Mouse (Mus musculus) embryonic facial prominence, embryonic 12.5 days (tissue): ENCODE measurements around the gene Hhat. TPM values are rescaled to one million over a fixed set of nuclear protein-coding genes. Genes with fewer than 3 reads are reported as not detected.

ENCODE experiments used
- ATAC-seq: fragments of 200-750 bp; cut with Nextera tagmentation; 2 replicates; pipeline ENCODE4 v1.8.0; 2017; ENCODE audit not compliant: insufficient number of reproducible peaks, insufficient read depth, low FRiP score, low TSS enrichment
- H3K27ac ChIP-seq: fragments of 300-500 bp; sonication (generic); 2 replicates; pipeline ENCODE4 v1.5.1; 2016; ENCODE audit warnings: mild to moderate bottlenecking
- H3K27me3 ChIP-seq: fragments of 300-500 bp; sonication (generic); 2 replicates; pipeline ENCODE4 v1.6.1; 2016; ENCODE audit warnings: mild to moderate bottlenecking, moderate library complexity
- H3K36me3 ChIP-seq: fragments of 300-500 bp; sonication (generic); 2 replicates; pipeline ENCODE4 v1.6.1; 2016; ENCODE audit warnings: mild to moderate bottlenecking
- H3K4me1 ChIP-seq: fragments of 300-500 bp; sonication (generic); 2 replicates; pipeline ENCODE4 v1.6.1; 2016
- H3K4me2 ChIP-seq: fragments of 300-500 bp; sonication (generic); replicated peaks from 2 replicates; pipeline ENCODE4 v1.6.1; 2016; ENCODE audit warnings: mild to moderate bottlenecking, moderate library complexity
- H3K4me3 ChIP-seq: fragments of 300-500 bp; sonication (generic); 2 replicates; pipeline ENCODE4 v1.5.1; 2016; ENCODE audit warnings: mild to moderate bottlenecking
- H3K9ac ChIP-seq: fragments of 300-500 bp; sonication (generic); 2 replicates; pipeline ENCODE4 v1.6.1; 2016; ENCODE audit warnings: mild to moderate bottlenecking, moderate library complexity
- H3K9me3 ChIP-seq: fragments of 300-500 bp; sonication (generic); 2 replicates; pipeline ENCODE4 v1.6.1; 2016; ENCODE audit warnings: mild to moderate bottlenecking, moderate library complexity
- WGBS: fragments of 180-500 bp; shearing (Covaris S2); methylation state at CpG from one replicate; pipeline ENCODE4 v1.1.7; 2016; 5-methylcytosine and 5-hydroxymethylcytosine counted together
- polyA plus RNA-seq: library from polyadenylated mRNA; unstranded; fragments of >200 nt; fragmentation: Nextera tagmentation; extraction: Ambion mirVana; gene quantifications from 2 replicates; pipeline ENCODE4 v1.2.1, GENCODE M21; 2016

Hhat gene
- polyA plus RNA-seq, 1 experiment from 2014 or later, result 10.4 TPM

- no peak overlapping the region for H3K4me3 ChIP-seq
- no peak overlapping the region for H3K4me2 ChIP-seq
- H3K9me3 ChIP-seq, result no peaks in the 10 kb centered on the region
- no peak for ATAC-seq
- H3K27me3 ChIP-seq, result no peaks in the 10 kb centered on the region
- no peak overlapping the region for H3K27ac ChIP-seq
- no peaks in the 10 kb centered on the region for H3K36me3 ChIP-seq
- no peak overlapping the region for H3K9ac ChIP-seq
- H3K4me1 ChIP-seq, result no peaks in the 10 kb centered on the region
- 82% methylated on average over 9 of the region's 9 CpGs for WGBS
These were observed 269.0 kb downstream of the Hhat start for GRCm38 (mm10) chr1:192502016-192502415.

- H3K4me2 ChIP-seq, result no peak overlapping the region
- no peaks in the 10 kb centered on the region for H3K9me3 ChIP-seq
- H3K36me3 ChIP-seq, result no peaks in the 10 kb centered on the region
- H3K4me1 ChIP-seq, result no peaks in the 10 kb centered on the region
- WGBS, result 72% methylated on average over 2 of the region's 2 CpGs
- H3K27me3 ChIP-seq, result no peaks in the 10 kb centered on the region
- H3K9ac ChIP-seq, result no peak overlapping the region
- no peak overlapping the region for H3K27ac ChIP-seq
- ATAC-seq, result no peak
- no peak overlapping the region for H3K4me3 ChIP-seq
These were observed 273.5 kb downstream of the Hhat start for GRCm38 (mm10) chr1:192497505-192497904.

GRCm38 (mm10) chr1:192489908-192490825, 280.9 kb downstream of the Hhat start:
- Histone ChIP-seq H3K27ac (no peak overlapping the region), H3K36me3 (no peaks in the 10 kb centered on the region), H3K9ac (no peak overlapping the region), H3K27me3 (no peaks in the 10 kb centered on the region), H3K4me1 (no peaks in the 10 kb centered on the region), H3K4me2 (no peak overlapping the region), H3K4me3 (no peak overlapping the region), H3K9me3 (no peaks in the 10 kb centered on the region)
- 70% methylated on average over 13 of the region's 13 CpGs for WGBS
- ATAC-seq, result no peak

- H3K9me3 ChIP-seq, result no peaks in the 10 kb centered on the region
- no peak overlapping the region for H3K4me2 ChIP-seq
- H3K9ac ChIP-seq, result no peak overlapping the region
- no peaks in the 10 kb centered on the region for H3K4me1 ChIP-seq
- ATAC-seq, result no peak
- no peaks in the 10 kb centered on the region for H3K27me3 ChIP-seq
- WGBS, result 90% methylated on average over 11 of the region's 11 CpGs
- no peaks in the 10 kb centered on the region for H3K36me3 ChIP-seq
- H3K4me3 ChIP-seq, result no peak overlapping the region
- no peak overlapping the region for H3K27ac ChIP-seq
These were observed 283.5 kb downstream of the Hhat start for GRCm38 (mm10) chr1:192487571-192487970.

GRCm38 (mm10) chr1:192485030-192485429, 286.0 kb downstream of the Hhat start:
- Histone ChIP-seq H3K27ac (no peak overlapping the region), H3K4me1 (no peaks in the 10 kb centered on the region), H3K9ac (no peak overlapping the region), H3K9me3 (no peaks in the 10 kb centered on the region), H3K4me2 (no peak overlapping the region), H3K4me3 (no peak overlapping the region), H3K27me3 (no peaks in the 10 kb centered on the region), H3K36me3 (no peaks in the 10 kb centered on the region)
- 80% methylated on average over 3 of the region's 3 CpGs for WGBS
- no peak for ATAC-seq

- Histone ChIP-seq H3K4me3 (no peak overlapping the region), H3K36me3 (no peaks in the 10 kb centered on the region), H3K4me1 (no peaks in the 10 kb centered on the region), H3K4me2 (no peak overlapping the region), H3K27me3 (no peaks in the 10 kb centered on the region), H3K9me3 (no peaks in the 10 kb centered on the region), H3K9ac (no peak overlapping the region), H3K27ac (no peak overlapping the region)
- ATAC-seq, result no peak
These were observed 289.6 kb downstream of the Hhat start for GRCm38 (mm10) chr1:192481446-192481845.

- 88% methylated on average over 8 of the region's 8 CpGs for WGBS
- no peak for ATAC-seq
- Histone ChIP-seq H3K4me2 (no peak overlapping the region), H3K4me1 (no peaks in the 10 kb centered on the region), H3K36me3 (no peaks in the 10 kb centered on the region), H3K9me3 (no peaks in the 10 kb centered on the region), H3K27me3 (no peaks in the 10 kb centered on the region), H3K27ac (no peak overlapping the region), H3K4me3 (no peak overlapping the region), H3K9ac (no peak overlapping the region)
These were observed 290.8 kb downstream of the Hhat start for GRCm38 (mm10) chr1:192480072-192480784.

- Histone ChIP-seq H3K4me1 (no peaks in the 10 kb centered on the region), H3K4me3 (no peak overlapping the region)
- 81% methylated on average over 5 of the region's 5 CpGs for WGBS
These were observed 292.8 kb downstream of the Hhat start for GRCm38 (mm10) chr1:192478176-192478575.

GRCm38 (mm10) chr1:192477556-192477955, 293.5 kb downstream of the Hhat start:
- Histone ChIP-seq H3K36me3 (no peaks in the 10 kb centered on the region), H3K4me3 (no peak overlapping the region), H3K9ac (no peak overlapping the region), H3K27ac (no peak overlapping the region), H3K4me1 (no peaks in the 10 kb centered on the region), H3K27me3 (no peaks in the 10 kb centered on the region), H3K9me3 (no peaks in the 10 kb centered on the region; the same call in 1 of the 2 replicates), H3K4me2 (no peak overlapping the region)
- no peak for ATAC-seq
- 66% methylated on average over 6 of the region's 6 CpGs for WGBS

More at GRCm38 (mm10) chr1:192478176-192478575, 292.8 kb downstream of the Hhat start:
- no peaks in the 10 kb centered on the region for H3K36me3 ChIP-seq
- no peaks in the 10 kb centered on the region for H3K27me3 ChIP-seq
- ATAC-seq, result no peak
- no peak overlapping the region for H3K27ac ChIP-seq
- no peaks in the 10 kb centered on the region for H3K9me3 ChIP-seq
- no peak overlapping the region for H3K9ac ChIP-seq
- H3K4me2 ChIP-seq, result no peak overlapping the region

GRCm38 (mm10) chr1:192476704-192477103, 294.3 kb downstream of the Hhat start:
- Histone ChIP-seq H3K9ac (no peak overlapping the region), H3K27ac (no peak overlapping the region), H3K36me3 (no peaks in the 10 kb centered on the region), H3K9me3 (no peaks in the 10 kb centered on the region; the same call in 1 of the 2 replicates), H3K27me3 (no peaks in the 10 kb centered on the region), H3K4me2 (no peak overlapping the region), H3K4me1 (no peaks in the 10 kb centered on the region), H3K4me3 (no peak overlapping the region)
- ATAC-seq, result no peak
- 61% methylated on average over 7 of the region's 7 CpGs for WGBS

- Histone ChIP-seq H3K4me3 (no peak overlapping the region), H3K27me3 (no peaks in the 10 kb centered on the region), H3K9me3 (no peaks in the 10 kb centered on the region; the same call in 1 of the 2 replicates), H3K27ac (no peak overlapping the region), H3K4me1 (no peaks in the 10 kb centered on the region), H3K9ac (no peak overlapping the region), H3K4me2 (no peak overlapping the region), H3K36me3 (no peaks in the 10 kb centered on the region)
- 93% methylated on average over 6 of the region's 6 CpGs for WGBS
- no peak for ATAC-seq
These were observed 297.9 kb downstream of the Hhat start for GRCm38 (mm10) chr1:192473134-192473533.

GRCm38 (mm10) chr1:192472366-192472765, 298.7 kb downstream of the Hhat start:
- H3K27me3 ChIP-seq, result no peaks in the 10 kb centered on the region
- no peak overlapping the region for H3K4me2 ChIP-seq
- no peaks in the 10 kb centered on the region for H3K36me3 ChIP-seq
- WGBS, result 51% methylated on average over 4 of the region's 4 CpGs
- no peak overlapping the region for H3K27ac ChIP-seq
- no peak overlapping the region for H3K9ac ChIP-seq
- no peak overlapping the region for H3K4me3 ChIP-seq
- no peaks in the 10 kb centered on the region; the same call in 1 of the 2 replicates for H3K9me3 ChIP-seq
- no peaks in the 10 kb centered on the region for H3K4me1 ChIP-seq
- ATAC-seq, result no peak
